Mouse (Mus musculus) testis, adult 2 months (tissue): ENCODE measurements around the gene Plxnc1. TPM values are rescaled to one million over a fixed set of nuclear protein-coding genes. Genes with fewer than 3 reads are reported as not detected.

Experiments
- H3K27ac ChIP-seq: fragments of 200-500 bp; 2 replicates; pipeline ENCODE4 v1.5.1; 2012; ENCODE audit warnings: low read depth, low read length; ENCODE audit not compliant: control insufficient read depth, insufficient read depth
- H3K27me3 ChIP-seq: fragments of 200-500 bp; 2 replicates; pipeline ENCODE4 v1.6.1; 2012; ENCODE audit warnings: mild to moderate bottlenecking, low read length, moderate library complexity; ENCODE audit not compliant: control insufficient read depth, insufficient read depth
- H3K36me3 ChIP-seq: fragments of 200-500 bp; 2 replicates; pipeline ENCODE4 v1.6.1; 2012; ENCODE audit warnings: mild to moderate bottlenecking, low read length; ENCODE audit not compliant: control insufficient read depth, insufficient read depth
- H3K4me1 ChIP-seq: fragments of 200-500 bp; 2 replicates; pipeline ENCODE4 v1.6.1; 2012; ENCODE audit warnings: low read length; ENCODE audit not compliant: control insufficient read depth, insufficient read depth
- H3K4me3 ChIP-seq: fragments of 200-500 bp; 2 replicates; pipeline ENCODE4 v1.5.1; 2012; ENCODE audit warnings: low read depth, mild to moderate bottlenecking, low read length, moderate library complexity, mixed read lengths; ENCODE audit not compliant: control insufficient read depth
- CTCF ChIP-seq: fragments of 200-500 bp; IDR thresholded peaks from 2 replicates; pipeline ENCODE4 v1.5.1; 2012; ENCODE audit warnings: low read depth, mild to moderate bottlenecking, inconsistent platforms, low read length, moderate library complexity; ENCODE audit not compliant: control insufficient read depth, insufficient read depth, insufficient replicate concordance
- POLR2A ChIP-seq: fragments of 200-500 bp; IDR thresholded peaks from 2 replicates; pipeline ENCODE4 v1.6.1; 2012; ENCODE audit warnings: low read depth, mild to moderate bottlenecking, inconsistent platforms, low read length, moderate library complexity; ENCODE audit not compliant: control insufficient read depth
- polyA plus RNA-seq: library from polyadenylated mRNA; depleted of rRNA; stranded (reverse); fragments of >200 nt; gene quantifications from 2 replicates; pipeline ENCODE4 v1.2.3, GENCODE M21; 2012

The Plxnc1 gene
- polyA plus RNA-seq, 1 experiment = 4.0 TPM

GRCm38 (mm10) chr10:94967468-94967867, 22.8 kb upstream of the Plxnc1 start:
- TF ChIP-seq CTCF = no peak
- TF ChIP-seq POLR2A = no peak
- H3K4me3 ChIP-seq = peak overlapping the region; percentile 23
- no peaks in the 10 kb centered on the region for H3K36me3 ChIP-seq

GRCm38 (mm10) chr10:94966789-94967188, 22.2 kb upstream of the Plxnc1 start:
- no peaks in the 10 kb centered on the region for H3K27me3 ChIP-seq
- H3K36me3 ChIP-seq = no peaks in the 10 kb centered on the region
- H3K27ac ChIP-seq = no peak overlapping the region
- TF ChIP-seq POLR2A (no peak), CTCF (no peak)
- peak overlapping the region; percentile 76 for H3K4me3 ChIP-seq
- peaks cover 9% of the 10 kb centered on the region for H3K4me1 ChIP-seq

More at GRCm38 (mm10) chr10:94967468-94967867, 22.8 kb upstream of the Plxnc1 start:
- H3K27ac ChIP-seq = no peak overlapping the region
- H3K27me3 ChIP-seq = no peaks in the 10 kb centered on the region
- H3K4me1 ChIP-seq = peaks cover 9% of the 10 kb centered on the region

- H3K4me3 ChIP-seq = no peak overlapping the region
- peaks cover 9% of the 10 kb centered on the region for H3K4me1 ChIP-seq
- H3K36me3 ChIP-seq = no peaks in the 10 kb centered on the region
- no peak for TF ChIP-seq POLR2A
- peak; percentile 71; the same call in 1 of the 2 replicates for TF ChIP-seq CTCF
- H3K27ac ChIP-seq = no peak overlapping the region
- H3K27me3 ChIP-seq = no peaks in the 10 kb centered on the region
These were observed 20.5 kb upstream of the Plxnc1 start for GRCm38 (mm10) chr10:94965093-94965492.

DNA sequence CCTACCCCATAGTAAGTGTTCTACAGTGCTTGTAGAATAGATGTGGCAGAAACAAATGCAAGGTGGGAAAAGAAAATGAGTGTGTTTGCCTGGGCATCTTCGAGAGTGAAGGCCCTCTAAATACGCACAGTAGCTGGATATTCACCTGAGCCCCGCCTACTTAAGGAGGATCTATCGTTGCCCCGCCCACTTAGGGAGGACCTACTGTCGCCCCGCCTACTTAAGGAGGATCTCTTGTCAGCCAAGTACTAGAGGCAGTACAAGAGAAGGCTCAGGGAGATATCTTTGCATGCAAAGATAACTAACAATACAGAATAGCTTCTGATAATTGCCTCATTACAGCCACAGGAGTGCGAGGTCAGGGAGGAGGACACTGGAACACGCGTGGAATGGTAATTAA, 17.4 kb upstream of the Plxnc1 start:
- no peaks in the 10 kb centered on the region for H3K27me3 ChIP-seq
- no peaks in the 10 kb centered on the region for H3K36me3 ChIP-seq
- H3K4me1 ChIP-seq = peaks cover 9% of the 10 kb centered on the region
- no peak overlapping the region; the same call in 1 of the 2 replicates for H3K4me3 ChIP-seq
- TF ChIP-seq POLR2A (no peak), CTCF (no peak)
- no peak overlapping the region for H3K27ac ChIP-seq

DNA sequence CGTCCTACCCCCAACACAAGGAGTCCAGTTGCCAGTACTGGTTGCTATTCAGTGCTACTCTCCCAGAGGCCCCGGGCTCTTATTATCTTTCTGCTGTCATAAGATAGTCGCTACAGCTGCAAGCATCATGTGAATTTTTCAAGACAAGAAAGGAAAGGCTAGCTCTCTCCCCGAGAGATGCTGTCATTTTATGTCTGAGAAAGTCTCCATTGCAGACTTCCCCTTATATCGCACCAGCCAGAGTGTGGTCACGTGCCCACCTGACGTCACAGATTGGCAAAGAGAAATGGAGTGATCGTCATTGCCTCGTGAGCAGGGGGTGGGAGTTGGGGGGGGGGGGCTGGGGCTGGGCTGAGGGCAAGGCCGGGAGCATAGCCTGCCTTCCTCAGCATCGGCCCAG, 16.6 kb upstream of the Plxnc1 start:
- H3K27me3 ChIP-seq = no peaks in the 10 kb centered on the region
- peaks cover 4% of the 10 kb centered on the region for H3K4me1 ChIP-seq
- no peak overlapping the region for H3K27ac ChIP-seq
- TF ChIP-seq POLR2A = no peak
- H3K36me3 ChIP-seq = no peaks in the 10 kb centered on the region
- peak overlapping the region; percentile 30 for H3K4me3 ChIP-seq

- no peaks in the 10 kb centered on the region for H3K27me3 ChIP-seq
- H3K4me3 ChIP-seq = no peak overlapping the region; the same call in 1 of the 2 replicates
- H3K36me3 ChIP-seq = no peaks in the 10 kb centered on the region
- no peak for TF ChIP-seq POLR2A
- TF ChIP-seq CTCF = peak; percentile 12; the same call in 1 of the 2 replicates
- no peak overlapping the region for H3K27ac ChIP-seq
- H3K4me1 ChIP-seq = peaks cover 2% of the 10 kb centered on the region
These were observed 13.7 kb upstream of the Plxnc1 start for GRCm38 (mm10) chr10:94958311-94958710.

DNA sequence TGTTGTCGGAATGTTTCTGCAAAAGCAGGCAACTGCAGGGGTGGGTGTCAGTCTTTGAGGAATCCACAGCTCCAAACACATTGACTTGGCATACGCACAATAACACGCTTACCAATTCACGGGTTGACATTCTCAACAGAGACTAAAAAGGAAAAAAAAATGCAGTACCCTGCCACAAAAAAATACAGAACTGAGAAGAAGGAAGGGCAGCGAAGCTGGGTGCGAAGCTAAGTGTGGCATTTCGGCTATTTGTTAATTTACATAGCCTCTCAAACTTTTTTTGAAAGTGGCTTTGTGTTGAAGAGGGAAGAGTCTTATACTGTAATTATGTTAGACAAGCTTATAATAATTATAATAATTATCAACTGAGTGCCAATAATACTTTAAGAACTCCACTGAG, 13.1 kb upstream of the Plxnc1 start:
- no peaks in the 10 kb centered on the region for H3K27me3 ChIP-seq
- no peaks in the 10 kb centered on the region for H3K36me3 ChIP-seq
- no peak overlapping the region for H3K27ac ChIP-seq
- TF ChIP-seq POLR2A (no peak), CTCF (no peak)
- H3K4me1 ChIP-seq = peaks cover 2% of the 10 kb centered on the region
- peak overlapping the region; percentile 16 for H3K4me3 ChIP-seq
